Mouse (Mus musculus) midbrain, postnatal 0 days (tissue): ENCODE measurements around the gene Sema3f. TPM values are rescaled to one million over a fixed set of nuclear protein-coding genes. Genes with fewer than 3 reads are reported as not detected.
A peak's percentile ranks its signal among the peaks of the same experiment; 100 is the strongest.

Experiments used
- ATAC-seq: fragments of 200-750 bp; cut with Nextera tagmentation; 2 replicates; pipeline ENCODE4 v1.8.0; 2017; ENCODE audit warnings: moderate number of reproducible peaks, mild to moderate bottlenecking, moderate TSS enrichment, moderate library complexity; ENCODE audit not compliant: low FRiP score
- DNase-seq: peaks from one replicate; pipeline ENCODE4 v3.0.0-alpha.2; 2015; ENCODE audit warnings: low spot score
- H3K27ac ChIP-seq: fragments of 300-500 bp; sonication (generic); 2 replicates; pipeline ENCODE4 v1.5.1; 2014; ENCODE audit warnings: low read depth, mild to moderate bottlenecking, low read length, mixed read lengths
- H3K27me3 ChIP-seq: fragments of 300-500 bp; sonication (generic); 2 replicates; pipeline ENCODE4 v1.6.1; 2014; ENCODE audit warnings: low read length, control low read depth, mixed read lengths; ENCODE audit not compliant: insufficient read depth
- H3K36me3 ChIP-seq: fragments of 300-500 bp; sonication (generic); 2 replicates; pipeline ENCODE4 v1.6.1; 2014; ENCODE audit warnings: low read length, control low read depth, mixed read lengths; ENCODE audit not compliant: insufficient read depth
- H3K4me1 ChIP-seq: fragments of 300-500 bp; sonication (generic); 2 replicates; pipeline ENCODE4 v1.6.1; 2014; ENCODE audit warnings: mild to moderate bottlenecking, control low read depth, antibody characterized with exemption, low read length, mixed read lengths; ENCODE audit not compliant: insufficient read depth
- H3K4me2 ChIP-seq: fragments of 300-500 bp; sonication (generic); 2 replicates; pipeline ENCODE4 v1.6.1; 2014; ENCODE audit warnings: low read depth, mild to moderate bottlenecking, low read length, mixed read lengths; ENCODE audit not compliant: poor library complexity, severe bottlenecking
- H3K4me3 ChIP-seq: fragments of 300-500 bp; sonication (generic); 2 replicates; pipeline ENCODE4 v1.5.1; 2014; ENCODE audit warnings: low read depth, mild to moderate bottlenecking, low read length, moderate library complexity
- H3K9ac ChIP-seq: fragments of 300-500 bp; sonication (generic); replicated peaks from 2 replicates; pipeline ENCODE4 v1.6.1; 2014; ENCODE audit warnings: mild to moderate bottlenecking, low read length, moderate library complexity, mixed read lengths; ENCODE audit not compliant: poor library complexity, severe bottlenecking
- H3K9me3 ChIP-seq: fragments of 300-500 bp; sonication (generic); 2 replicates; pipeline ENCODE4 v1.6.1; 2016; ENCODE audit warnings: low read length, control low read depth
- CTCF ChIP-seq: IDR thresholded peaks from 2 replicates; pipeline ENCODE4 v1.5.1; 2016; ENCODE audit warnings: antibody characterized with exemption, mild to moderate bottlenecking
- WGBS: fragments of 180-500 bp; shearing (Covaris S2); extraction: QIAGEN DNeasy Blood & Tissue Kit; methylation state at CpG from one replicate; pipeline ENCODE4 v1.1.7; 2014; 5-methylcytosine and 5-hydroxymethylcytosine counted together
- polyA plus RNA-seq: library from polyadenylated mRNA; unstranded; fragments of >200 nt; fragmentation: Nextera tagmentation; extraction: Ambion mirVana; gene quantifications from 2 replicates; pipeline ENCODE4 v1.2.1, GENCODE M21; 2015
- total RNA-seq: library from RNA; depleted of rRNA; stranded (reverse); fragments of >200 nt; gene quantifications from 2 replicates; pipeline ENCODE4 v1.2.3, GENCODE M21; 2014; rRNA removed

The Sema3f gene
- total and polyA plus RNA-seq, 2 experiments from 2014 or later, result 13.5 to 115 TPM

DNA sequence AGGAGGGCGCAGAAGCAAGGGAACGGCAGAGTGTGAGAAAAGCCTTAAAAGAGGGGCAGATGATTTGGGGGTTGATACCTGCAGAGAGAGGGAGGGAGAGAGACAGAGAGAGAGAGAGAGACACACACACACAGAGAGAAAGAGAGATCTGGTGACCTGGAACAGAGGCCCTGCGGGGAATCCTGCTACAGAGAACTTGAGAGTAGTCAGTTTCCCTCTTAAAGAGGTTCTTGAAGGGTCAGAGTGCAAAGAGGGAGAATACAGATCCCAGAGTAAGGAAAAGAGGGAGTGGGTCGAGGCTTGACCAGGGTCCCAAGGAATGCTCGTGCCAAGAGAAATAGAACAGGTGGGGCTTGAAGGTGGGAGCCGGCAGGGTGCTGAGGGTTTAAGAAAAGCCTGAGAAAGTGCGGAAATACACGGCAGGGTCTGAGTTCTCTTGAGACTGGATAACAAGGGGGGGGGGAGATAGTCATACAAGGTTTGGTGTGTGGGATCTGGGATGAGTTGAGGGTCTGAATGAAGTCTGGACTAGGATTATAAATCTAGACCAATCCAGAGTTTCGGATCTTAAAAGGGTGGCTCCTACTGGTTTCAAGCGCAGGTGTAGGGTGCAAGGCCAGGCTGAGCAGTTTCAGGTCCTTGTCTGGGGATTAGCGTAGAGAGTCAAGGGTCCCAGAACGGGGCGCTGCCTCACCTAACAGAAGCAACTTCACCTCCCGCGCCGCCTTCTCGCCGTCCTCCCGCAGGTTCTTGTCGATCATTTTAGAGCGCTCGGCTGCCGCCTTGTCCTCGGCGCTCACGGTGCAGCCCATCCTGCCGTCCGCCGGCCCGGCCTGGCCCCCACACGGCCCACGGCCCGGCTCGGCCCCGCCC is 75.6 kb downstream of the Sema3f start:
- H3K9me3 ChIP-seq, result no peaks in the 10 kb centered on the region
- WGBS, result under 1% methylated on average over 35 of the region's 35 CpGs
- ATAC-seq (peak; percentile 1; the same call in 1 of the 2 replicates), DNase-seq (no peak)
- H3K27me3 ChIP-seq, result no peaks in the 10 kb centered on the region
- H3K4me1 ChIP-seq, result peaks cover 33% of the 10 kb centered on the region
- H3K36me3 ChIP-seq, result no peaks in the 10 kb centered on the region
- H3K27ac ChIP-seq, result peak overlapping the region; percentile 95
- H3K4me2 ChIP-seq, result peak overlapping the region; percentile 98
- no peak for TF ChIP-seq CTCF
- peak overlapping the region; percentile 80 for H3K4me3 ChIP-seq
- peak overlapping the region; percentile 87 for H3K9ac ChIP-seq

DNA sequence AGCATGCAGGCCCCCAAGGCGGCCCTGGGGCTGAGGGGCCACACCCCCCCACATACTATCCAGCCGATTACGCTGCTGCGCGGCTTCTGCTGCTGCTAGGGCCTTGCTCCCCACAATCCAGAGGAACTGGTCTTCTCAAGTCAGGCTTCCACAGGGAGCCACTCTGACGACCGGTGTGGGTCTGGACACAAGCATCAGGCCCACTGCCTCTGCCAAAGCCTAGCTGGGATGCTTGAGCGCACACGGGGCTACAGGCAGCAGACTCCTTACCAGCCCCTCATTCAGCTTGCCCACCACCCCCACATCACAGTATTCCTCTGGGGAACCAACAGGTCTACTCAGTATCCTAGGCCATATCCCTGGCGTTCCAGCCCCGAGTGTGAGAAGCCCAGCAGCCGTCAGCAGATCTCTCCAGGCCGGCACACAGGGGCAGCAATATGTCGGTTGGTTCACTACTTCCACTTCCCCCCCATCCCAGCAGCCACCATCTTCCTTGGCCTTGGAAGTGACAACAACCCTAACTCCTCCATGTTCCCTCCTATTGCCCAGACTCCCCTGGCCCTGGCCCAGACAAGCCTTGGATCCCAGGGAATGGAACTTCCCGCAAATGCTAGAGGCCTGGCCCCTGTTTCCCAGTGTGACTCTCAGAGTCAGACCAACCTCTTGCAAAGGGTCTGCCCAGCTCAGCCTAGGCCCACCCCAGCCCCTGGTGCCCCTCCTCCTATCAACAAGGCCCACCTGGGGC is 76.4 kb downstream of the Sema3f start:
- no peaks in the 10 kb centered on the region for H3K36me3 ChIP-seq
- H3K4me3 ChIP-seq, result peak overlapping the region; percentile 80
- peak overlapping the region; percentile 95 for H3K27ac ChIP-seq
- H3K27me3 ChIP-seq, result no peaks in the 10 kb centered on the region
- peak overlapping the region; percentile 98 for H3K4me2 ChIP-seq
- peak overlapping the region; percentile 87 for H3K9ac ChIP-seq
- WGBS, result under 1% methylated on average over 15 of the region's 15 CpGs
- DNase-seq (no peak), ATAC-seq (no peak)
- H3K9me3 ChIP-seq, result no peaks in the 10 kb centered on the region
- H3K4me1 ChIP-seq, result peaks cover 38% of the 10 kb centered on the region
- TF ChIP-seq CTCF, result no peak

GRCm38 (mm10) chr9:107633091-107633660 is 77.1 kb downstream of the Sema3f start:
- DNase-seq, result peak; percentile 70
- Histone ChIP-seq H3K9ac (peak overlapping the region; percentile 87), H3K4me1 (peaks cover 42% of the 10 kb centered on the region), H3K4me3 (peak overlapping the region; percentile 80), H3K4me2 (peak overlapping the region; percentile 98), H3K27ac (peak overlapping the region; percentile 95), H3K36me3 (no peaks in the 10 kb centered on the region), H3K27me3 (no peaks in the 10 kb centered on the region), H3K9me3 (no peaks in the 10 kb centered on the region)
- no peak for TF ChIP-seq CTCF
- ATAC-seq, result peak; percentile 18; the same call in 1 of the 2 replicates
- WGBS, result under 1% methylated on average over 33 of the region's 33 CpGs

- H3K4me3 ChIP-seq, result peak overlapping the region; percentile 80
- peak; percentile 68 for DNase-seq
- H3K4me2 ChIP-seq, result peak overlapping the region; percentile 98
- ATAC-seq, result no peak
- no peaks in the 10 kb centered on the region for H3K9me3 ChIP-seq
- H3K27ac ChIP-seq, result peak overlapping the region; percentile 95
- H3K27me3 ChIP-seq, result no peaks in the 10 kb centered on the region
- peaks cover 49% of the 10 kb centered on the region for H3K4me1 ChIP-seq
- no peak for TF ChIP-seq CTCF
- peak overlapping the region; percentile 87 for H3K9ac ChIP-seq
- no peaks in the 10 kb centered on the region for H3K36me3 ChIP-seq
- WGBS, result 13% methylated on average over 6 of the region's 6 CpGs
Measured at GRCm38 (mm10) chr9:107632478-107632877, 77.8 kb downstream of the Sema3f start.

DNA sequence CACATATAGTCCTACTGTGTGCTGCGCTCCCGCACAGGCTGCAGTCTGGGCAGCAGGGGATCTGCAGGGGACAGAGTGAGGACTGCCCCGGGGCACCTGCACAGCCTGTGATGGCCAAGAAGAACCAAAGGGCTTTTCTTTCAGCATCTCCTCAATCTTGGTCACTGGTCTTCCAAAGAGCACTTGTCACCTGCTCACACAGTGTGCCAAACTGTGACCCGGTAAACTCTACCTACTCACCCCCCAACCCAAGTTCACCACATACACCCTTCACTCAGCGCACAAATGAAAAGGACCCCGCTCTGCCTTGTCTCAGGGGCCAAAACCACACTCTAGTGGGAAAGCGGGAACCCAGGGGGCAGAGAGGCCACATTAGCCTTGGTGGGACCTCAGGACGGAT is 78.4 kb downstream of the Sema3f start:
- H3K9ac ChIP-seq, result peak overlapping the region; percentile 87; the same call in 1 of the 2 replicates
- H3K4me3 ChIP-seq, result peak overlapping the region; percentile 80; the same call in 1 of the 2 replicates
- ATAC-seq, result no peak
- DNase-seq, result no peak
- no peak for TF ChIP-seq CTCF
- H3K9me3 ChIP-seq, result no peaks in the 10 kb centered on the region
- no peaks in the 10 kb centered on the region for H3K27me3 ChIP-seq
- peaks cover 51% of the 10 kb centered on the region for H3K4me1 ChIP-seq
- WGBS, result 60% methylated on average over 8 of the region's 8 CpGs
- H3K27ac ChIP-seq, result peak overlapping the region; percentile 95
- peak overlapping the region; percentile 98 for H3K4me2 ChIP-seq
- H3K36me3 ChIP-seq, result no peaks in the 10 kb centered on the region

Other genes starting within 250 kb of the Sema3f start
- 57.8 and 70.4 TPM in 2 replicates for gene Tmem115, start 176.5 kb downstream of the Sema3f start, total RNA-seq
- 51.9 and 53.6 TPM in 2 replicates for gene Tmem115, start 176.5 kb downstream of the Sema3f start, polyA plus RNA-seq
- 39.0 and 50.8 TPM in 2 replicates for gene Cyb561d2, start 168.3 kb downstream of the Sema3f start, total RNA-seq
- gene Cyb561d2, start 168.3 kb downstream of the Sema3f start, polyA plus RNA-seq, result 50.0 and 58.1 TPM in 2 replicates
- gene Nprl2, start 168.2 kb downstream of the Sema3f start, total RNA-seq, result 55.5 and 68.7 TPM in 2 replicates
- gene Nprl2, start 168.2 kb downstream of the Sema3f start, polyA plus RNA-seq, result 60.0 and 66.5 TPM in 2 replicates
- gene Zmynd10, start 163.2 kb downstream of the Sema3f start, total RNA-seq, result 3.3 and 4.2 TPM in 2 replicates
- gene Zmynd10, start 163.2 kb downstream of the Sema3f start, polyA plus RNA-seq, result 4.9 and 5.0 TPM in 2 replicates
- 21.1 and 25.7 TPM in 2 replicates for gene Rassf1, start 158.9 kb downstream of the Sema3f start, total RNA-seq
- 33.4 and 36.6 TPM in 2 replicates for gene Rassf1, start 158.9 kb downstream of the Sema3f start, polyA plus RNA-seq
- 136 and 142 TPM in 2 replicates for gene Tusc2, start 147.2 kb downstream of the Sema3f start, total RNA-seq
- gene Tusc2, start 147.2 kb downstream of the Sema3f start, polyA plus RNA-seq, result 132 and 137 TPM in 2 replicates
- 65.3 and 65.4 TPM in 2 replicates for gene Hyal2, start 142.5 kb downstream of the Sema3f start, total RNA-seq
- 42.7 and 47.9 TPM in 2 replicates for gene Hyal2, start 142.5 kb downstream of the Sema3f start, polyA plus RNA-seq
- 2.4 and 3.5 TPM in 2 replicates for gene Hyal1, start 133.5 kb downstream of the Sema3f start, total RNA-seq
- gene Hyal1, start 133.5 kb downstream of the Sema3f start, polyA plus RNA-seq, result 2.5 and 2.9 TPM in 2 replicates
- 22.7 and 35.4 TPM in 2 replicates for gene Naa80, start 131.6 kb downstream of the Sema3f start, total RNA-seq
- gene Naa80, start 131.6 kb downstream of the Sema3f start, polyA plus RNA-seq, result 20.4 and 24.4 TPM in 2 replicates
- gene Hyal3, start 129.7 kb downstream of the Sema3f start, total RNA-seq, result 1.1 and 4.3 TPM in 2 replicates
- gene Hyal3, start 129.7 kb downstream of the Sema3f start, polyA plus RNA-seq, result 1.8 and 2.2 TPM in 2 replicates
- gene Ifrd2, start 122.8 kb downstream of the Sema3f start, total RNA-seq, result 8.4 and 8.9 TPM in 2 replicates
- gene Ifrd2, start 122.8 kb downstream of the Sema3f start, polyA plus RNA-seq, result 6.5 and 7.5 TPM in 2 replicates
- 5.7 and 16.7 TPM in 2 replicates for gene Sema3b, start 101.2 kb downstream of the Sema3f start, total RNA-seq
- gene Sema3b, start 101.2 kb downstream of the Sema3f start, polyA plus RNA-seq, result 4.0 and 5.1 TPM in 2 replicates
- gene Gnai2, start 75.1 kb downstream of the Sema3f start, total RNA-seq, result 224 and 241 TPM in 2 replicates
- gene Gnai2, start 75.1 kb downstream of the Sema3f start, polyA plus RNA-seq, result 260 and 264 TPM in 2 replicates
- gene Slc38a3, start 40.9 kb downstream of the Sema3f start, total RNA-seq, result 70.0 and 94.5 TPM in 2 replicates
- 37.6 and 44.6 TPM in 2 replicates for gene Slc38a3, start 40.9 kb downstream of the Sema3f start, polyA plus RNA-seq
- 0.52 and 0.55 TPM in 2 replicates for gene Gnat1, start 30.8 kb downstream of the Sema3f start, total RNA-seq
- 2.3 and 2.6 TPM in 2 replicates for gene Gnat1, start 30.8 kb downstream of the Sema3f start, polyA plus RNA-seq
- gene Rbm5, start 60.5 kb upstream of the Sema3f start, total RNA-seq, result 142 and 145 TPM in 2 replicates
- 159 and 160 TPM in 2 replicates for gene Rbm5, start 60.5 kb upstream of the Sema3f start, polyA plus RNA-seq
- gene Rbm6, start 162.8 kb upstream of the Sema3f start, total RNA-seq, result 81.3 and 87.9 TPM in 2 replicates
- gene Rbm6, start 162.8 kb upstream of the Sema3f start, polyA plus RNA-seq, result 48.8 and 57.9 TPM in 2 replicates
- 23.9 and 24.9 TPM in 2 replicates for gene Mon1a, start 177.7 kb upstream of the Sema3f start, total RNA-seq
- gene Mon1a, start 177.7 kb upstream of the Sema3f start, polyA plus RNA-seq, result 16.7 and 18.1 TPM in 2 replicates
- 1.2 and 1.8 TPM in 2 replicates for gene Mst1r, start 196.4 kb upstream of the Sema3f start, total RNA-seq
- gene Mst1r, start 196.4 kb upstream of the Sema3f start, polyA plus RNA-seq, result 1.1 and 1.2 TPM in 2 replicates
- gene Actl11, start 218.0 kb upstream of the Sema3f start, total RNA-seq, result 0.05 TPM in 1 of 2 replicates, not detected in the other
- not detected in 2 replicates for gene Actl11, start 218.0 kb upstream of the Sema3f start, polyA plus RNA-seq
- gene Camkv, start 225.2 kb upstream of the Sema3f start, total RNA-seq, result 133 and 153 TPM in 2 replicates
- 136 and 149 TPM in 2 replicates for gene Camkv, start 225.2 kb upstream of the Sema3f start, polyA plus RNA-seq
- gene Traip, start 239.7 kb upstream of the Sema3f start, total RNA-seq, result 9.0 and 11.4 TPM in 2 replicates
- 11.6 and 12.0 TPM in 2 replicates for gene Traip, start 239.7 kb upstream of the Sema3f start, polyA plus RNA-seq